Mouse (Mus musculus) stomach, postnatal 0 days (tissue): ENCODE results near the gene Cep135.

ENCODE experiments used
- CTCF ChIP-seq: IDR thresholded peaks from 2 replicates; pipeline ENCODE4 v1.5.1; 2016; ENCODE audit warnings: antibody characterized with exemption, low read depth, mild to moderate bottlenecking, moderate library complexity
- EP300 ChIP-seq: optimal IDR thresholded peaks from 2 replicates; pipeline ENCODE3; 2016; ENCODE audit warnings: antibody characterized with exemption

DNA sequence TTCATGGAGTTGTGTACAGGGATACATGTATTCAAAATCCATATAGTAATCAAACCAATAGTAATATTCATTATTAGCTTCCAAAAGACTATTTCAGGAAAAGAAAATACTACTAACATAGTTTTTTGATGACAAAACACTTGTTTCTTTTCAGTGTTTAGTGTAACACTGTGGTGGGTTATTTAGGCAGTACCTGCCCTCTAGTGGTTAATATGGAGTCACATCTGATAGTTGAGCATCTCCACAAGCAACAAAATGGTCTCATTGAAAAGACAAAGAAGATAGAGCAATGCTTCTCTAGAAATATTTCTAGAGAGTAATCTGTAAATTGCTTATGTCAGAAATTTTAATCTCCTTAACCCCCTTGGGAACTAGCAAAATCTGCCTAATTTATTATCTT lies 47.7 kb upstream of the Cep135 start:
- TF ChIP-seq CTCF (peak; percentile 78), EP300 (no peak)
